Mouse (Mus musculus) embryonic fibroblast, embryonic 13.5 days (primary cell): ENCODE results near the gene Kif24. TPM values are rescaled to one million over a fixed set of nuclear protein-coding genes. Genes with fewer than 3 reads are reported as not detected.

Experiments
- H3K27ac ChIP-seq: 2 replicates; pipeline ENCODE4 v1.5.1; 2012; ENCODE audit warnings: low read length, control low read depth, inconsistent platforms; ENCODE audit not compliant: insufficient read depth
- H3K4me1 ChIP-seq: 2 replicates; pipeline ENCODE4 v1.6.1; 2011; ENCODE audit warnings: low read length; ENCODE audit not compliant: control insufficient read depth, insufficient read depth
- H3K4me3 ChIP-seq: 2 replicates; pipeline ENCODE4 v1.5.1; 2011; ENCODE audit warnings: mild to moderate bottlenecking, control low read depth, low read length; ENCODE audit not compliant: insufficient read depth
- CTCF ChIP-seq: IDR thresholded peaks from 2 replicates; pipeline ENCODE4 v1.5.1; 2011; ENCODE audit warnings: mild to moderate bottlenecking, control low read depth, low read length, moderate library complexity, borderline replicate concordance; ENCODE audit not compliant: insufficient read depth
- POLR2A ChIP-seq: IDR thresholded peaks from 2 replicates; pipeline ENCODE4 v1.6.1; 2011; ENCODE audit warnings: low read depth, mild to moderate bottlenecking, control low read depth, low read length, moderate library complexity
- polyA plus RNA-seq: library from polyadenylated mRNA; stranded (reverse); fragments of >200 nt; gene quantifications from 2 replicates; pipeline ENCODE4 v1.2.4, GENCODE M21; 2011; ENCODE audit warnings: low read depth; ENCODE audit not compliant: missing spikeins, insufficient read length

Kif24 gene
- polyA plus RNA-seq, 1 experiment = 5.8 TPM

GRCm38 (mm10) chr4:41357154-41357553, 107.5 kb downstream of the Kif24 start:
- Histone ChIP-seq H3K27ac (no peak overlapping the region), H3K4me1 (no peaks in the 10 kb centered on the region), H3K4me3 (no peak overlapping the region)
- no peak for TF ChIP-seq CTCF
- TF ChIP-seq POLR2A = no peak

- H3K4me3 ChIP-seq = no peak overlapping the region
- H3K27ac ChIP-seq = peak overlapping the region; percentile 28
- H3K4me1 ChIP-seq = no peaks in the 10 kb centered on the region
- no peak for TF ChIP-seq POLR2A
- no peak for TF ChIP-seq CTCF
Measured at GRCm38 (mm10) chr4:41353265-41353664, 111.4 kb downstream of the Kif24 start.

- no peak for TF ChIP-seq POLR2A
- no peak for TF ChIP-seq CTCF
- Histone ChIP-seq H3K27ac (no peak overlapping the region), H3K4me3 (no peak overlapping the region)
Measured at GRCm38 (mm10) chr4:41352758-41353157, 111.9 kb downstream of the Kif24 start.

GRCm38 (mm10) chr4:41349199-41349591, 115.5 kb downstream of the Kif24 start:
- Histone ChIP-seq H3K4me1 (no peaks in the 10 kb centered on the region), H3K4me3 (peak overlapping the region; percentile 100), H3K27ac (peak overlapping the region; percentile 63)
- no peak; the same call in 1 of the 2 replicates for TF ChIP-seq POLR2A
- no peak for TF ChIP-seq CTCF

More at GRCm38 (mm10) chr4:41352758-41353157, 111.9 kb downstream of the Kif24 start:
- H3K4me1 ChIP-seq = no peaks in the 10 kb centered on the region

GRCm38 (mm10) chr4:41348584-41349198, 116.0 kb downstream of the Kif24 start, which contains the start of gene Ubap1:
Gene Ubap1 (plus strand): TSS chr4:41348996.
- no peaks in the 10 kb centered on the region for H3K4me1 ChIP-seq

GRCm38 (mm10) chr4:41347839-41348238, 116.8 kb downstream of the Kif24 start:
- TF ChIP-seq POLR2A (no peak), CTCF (no peak)
- Histone ChIP-seq H3K27ac (peak overlapping the region; percentile 22; the same call in 1 of the 2 replicates), H3K4me1 (no peaks in the 10 kb centered on the region), H3K4me3 (no peak overlapping the region)

More at GRCm38 (mm10) chr4:41348584-41349198, 116.0 kb downstream of the Kif24 start, which contains the start of gene Ubap1:
- TF ChIP-seq POLR2A (peak; percentile 93), CTCF (no peak)
- Histone ChIP-seq H3K4me3 (peak within 1 kb of the TSS; percentile 100), H3K27ac (peak within 1 kb of the TSS; percentile 63)

- Histone ChIP-seq H3K27ac (no peak overlapping the region), H3K4me1 (no peaks in the 10 kb centered on the region), H3K4me3 (no peak overlapping the region)
- TF ChIP-seq CTCF (no peak), POLR2A (no peak)
Measured at GRCm38 (mm10) chr4:41346011-41346410, 118.7 kb downstream of the Kif24 start.

GRCm38 (mm10) chr4:41340912-41341550, 123.7 kb downstream of the Kif24 start:
- Histone ChIP-seq H3K27ac (no peak overlapping the region), H3K4me3 (no peak overlapping the region), H3K4me1 (no peaks in the 10 kb centered on the region)
- TF ChIP-seq CTCF (no peak), POLR2A (no peak)

Other genes with a start within 250 kb of the Kif24 start
- 69.0 and 78.8 TPM in 2 replicates for gene Ubap2, start 189.7 kb downstream of the Kif24 start, polyA plus RNA-seq
- gene Dcaf12, start 150.0 kb downstream of the Kif24 start, polyA plus RNA-seq = 40.2 and 40.3 TPM in 2 replicates
- 60.1 and 70.5 TPM in 2 replicates for gene Ubap1, start 115.9 kb downstream of the Kif24 start, polyA plus RNA-seq
- gene Nudt2, start 264 bp upstream of the Kif24 start, polyA plus RNA-seq = 28.6 and 40.4 TPM in 2 replicates
- 5.5 and 6.0 TPM in 2 replicates for gene AI464131, start 38.2 kb upstream of the Kif24 start, polyA plus RNA-seq
- not detected in 2 replicates for gene 1110017D15Rik, start 52.4 kb upstream of the Kif24 start, polyA plus RNA-seq
- 11.4 and 15.5 TPM in 2 replicates for gene Fam219a, start 104.7 kb upstream of the Kif24 start, polyA plus RNA-seq
- not detected in 2 replicates for gene Dnaic1, start 104.9 kb upstream of the Kif24 start, polyA plus RNA-seq
- gene Enho, start 175.4 kb upstream of the Kif24 start, polyA plus RNA-seq = 1.4 and 1.7 TPM in 2 replicates
- 4.3 and 4.9 TPM in 2 replicates for gene Cntfr, start 232.2 kb upstream of the Kif24 start, polyA plus RNA-seq
- 78.5 and 97.4 TPM in 2 replicates for gene Il11ra1, start 235.1 kb upstream of the Kif24 start, polyA plus RNA-seq
- 14.0 and 16.2 TPM in 2 replicates for gene Rpp25l, start 248.6 kb upstream of the Kif24 start, polyA plus RNA-seq